Mouse (Mus musculus): Measurements from ENCODE around the gene Plod3.

- TF ChIP-seq MYC (IDR thresholded peaks at IDR 0.05; ENCODE audit: low read depth, low read length) (no peak), JUND (IDR thresholded peaks at IDR 0.05; ENCODE audit: low read depth, low read length) (no peak), ETS1 (IDR thresholded peaks at IDR 0.05; ENCODE audit: low read depth, low read length) (no peak), CTCF (IDR thresholded peaks at IDR 0.05 in 2 of 3, conservative IDR thresholded peaks at IDR 0.05 in 1 of 3; ENCODE audit: control insufficient read depth in 1 of 3, insufficient read depth in 1 of 3, low read depth in 2 of 3, low read length in 3 of 3, poor library complexity in 1 of 3, severe bottlenecking in 1 of 3) (no peak), KAT2A (conservative IDR thresholded peaks at IDR 0.05; ENCODE audit: low read depth, low read length) (no peak), MAX (IDR thresholded peaks at IDR 0.05; ENCODE audit: low read length) (no peak), EP300 (IDR thresholded peaks at IDR 0.05; ENCODE audit: low read depth in 1 of 2, low read length in 2 of 2) (no peak)
These were observed 33.3 kb upstream of the Plod3 start for GRCm38 (mm10) chr5:136953440-136953951.
